Mouse (Mus musculus) heart, embryonic 10.5 days (tissue): ENCODE measurements at regions not wholly inside any gene's neighbourhood (a gene's known extent, or its start where the extent isn't known, plus 50 kb on each side); places are given as distances from the start of the nearest gene placed in this dataset.

Experiments
- DNase-seq: peaks from one replicate; pipeline ENCODE4 v3.0.0-alpha.2; 2017; ENCODE audit warnings: low spot score
- H3K27ac ChIP-seq: fragments of 300-500 bp; sonication (generic); 2 replicates; pipeline ENCODE4 v1.5.1; 2016; ENCODE audit warnings: mild to moderate bottlenecking
- H3K27me3 ChIP-seq: fragments of 300-500 bp; sonication (generic); 2 replicates; pipeline ENCODE4 v1.6.1; 2016; ENCODE audit warnings: mild to moderate bottlenecking; ENCODE audit not compliant: poor library complexity, insufficient read depth, severe bottlenecking
- H3K36me3 ChIP-seq: fragments of 300-500 bp; sonication (generic); 2 replicates; pipeline ENCODE4 v1.6.1; 2016; ENCODE audit warnings: mild to moderate bottlenecking, moderate library complexity
- H3K4me1 ChIP-seq: fragments of 300-500 bp; sonication (generic); 2 replicates; pipeline ENCODE4 v1.6.1; 2016; ENCODE audit warnings: mild to moderate bottlenecking
- H3K4me3 ChIP-seq: fragments of 300-500 bp; sonication (generic); 2 replicates; pipeline ENCODE4 v1.5.1; 2016; ENCODE audit warnings: mild to moderate bottlenecking, moderate library complexity
- H3K9me3 ChIP-seq: fragments of 300-500 bp; sonication (generic); 2 replicates; pipeline ENCODE4 v1.6.1; 2016; ENCODE audit warnings: mild to moderate bottlenecking, moderate library complexity
- WGBS: fragments of 180-500 bp; shearing (Covaris S2); methylation state at CpG from one replicate; pipeline ENCODE4 v1.1.7; 2016; 5-methylcytosine and 5-hydroxymethylcytosine counted together

- Histone ChIP-seq H3K36me3 (no peaks in the 10 kb centered on the region), H3K4me1 (peaks cover 34% of the 10 kb centered on the region), H3K27ac (peak overlapping the region; percentile 81), H3K4me3 (no peak overlapping the region), H3K27me3 (no peaks in the 10 kb centered on the region), H3K9me3 (no peaks in the 10 kb centered on the region)
- DNase-seq = peak; percentile 77
- WGBS = 26% methylated on average over 13 of the region's 13 CpGs
Measured at GRCm38 (mm10) chr5:54178966-54179547, 180.8 kb downstream of the Stim2 start.

- H3K27ac ChIP-seq = peak overlapping the region; percentile 81
- WGBS = 14% methylated on average over 2 of the region's 2 CpGs
- H3K9me3 ChIP-seq = no peaks in the 10 kb centered on the region
- peaks cover 34% of the 10 kb centered on the region for H3K4me1 ChIP-seq
- no peak overlapping the region for H3K4me3 ChIP-seq
- no peaks in the 10 kb centered on the region for H3K36me3 ChIP-seq
- peak; percentile 92 for DNase-seq
- H3K27me3 ChIP-seq = no peaks in the 10 kb centered on the region
Measured at GRCm38 (mm10) chr5:54180192-54180611, 181.9 kb downstream of the Stim2 start.

GRCm38 (mm10) chr5:54180640-54181326 lies 182.5 kb downstream of the Stim2 start:
- H3K4me1 ChIP-seq = peaks cover 34% of the 10 kb centered on the region
- 54% methylated on average over 10 of the region's 10 CpGs for WGBS
- H3K27me3 ChIP-seq = no peaks in the 10 kb centered on the region
- H3K27ac ChIP-seq = peak overlapping the region; percentile 81
- DNase-seq = no peak
- no peak overlapping the region for H3K4me3 ChIP-seq
- H3K36me3 ChIP-seq = no peaks in the 10 kb centered on the region
- H3K9me3 ChIP-seq = no peaks in the 10 kb centered on the region

DNA sequence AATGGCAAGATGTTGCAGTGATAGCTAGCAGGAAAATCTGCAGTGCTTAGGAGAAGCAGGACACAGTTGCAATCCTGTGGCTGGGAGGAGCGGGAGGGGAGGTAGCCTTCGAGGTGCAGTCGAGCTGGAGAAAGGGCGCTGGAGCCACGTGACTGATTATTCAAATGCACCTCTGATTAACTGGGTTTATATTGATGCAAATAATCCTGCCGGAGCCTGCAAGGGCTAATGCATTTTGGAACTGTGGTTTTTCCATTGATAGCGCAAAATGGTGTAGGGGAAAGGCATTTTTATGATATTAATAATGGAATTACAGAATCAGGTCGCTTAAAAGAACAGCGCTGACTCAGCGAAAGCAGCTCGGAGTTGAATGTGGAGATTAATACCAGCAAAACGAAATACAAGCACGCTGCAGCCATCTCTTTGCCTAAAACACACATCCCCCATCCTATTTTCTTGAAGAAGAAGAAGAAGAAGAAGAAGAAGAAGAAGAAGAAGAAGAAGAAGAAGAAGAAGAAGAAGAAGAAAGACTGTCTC lies 183.1 kb downstream of the Stim2 start:
- DNase-seq = no peak
- Histone ChIP-seq H3K9me3 (no peaks in the 10 kb centered on the region), H3K36me3 (no peaks in the 10 kb centered on the region), H3K4me3 (no peak overlapping the region), H3K27me3 (no peaks in the 10 kb centered on the region), H3K4me1 (peaks cover 36% of the 10 kb centered on the region), H3K27ac (peak overlapping the region; percentile 81; the same call in 1 of the 2 replicates)
- 24% methylated on average over 13 of the region's 13 CpGs for WGBS

GRCm38 (mm10) chr5:54182754-54183153 lies 184.5 kb downstream of the Stim2 start:
- Histone ChIP-seq H3K4me3 (no peak overlapping the region), H3K9me3 (no peaks in the 10 kb centered on the region), H3K4me1 (peaks cover 36% of the 10 kb centered on the region), H3K27ac (no peak overlapping the region), H3K36me3 (no peaks in the 10 kb centered on the region), H3K27me3 (no peaks in the 10 kb centered on the region)
- no peak for DNase-seq
- WGBS = 81% methylated on average over 4 of the region's 4 CpGs

DNA sequence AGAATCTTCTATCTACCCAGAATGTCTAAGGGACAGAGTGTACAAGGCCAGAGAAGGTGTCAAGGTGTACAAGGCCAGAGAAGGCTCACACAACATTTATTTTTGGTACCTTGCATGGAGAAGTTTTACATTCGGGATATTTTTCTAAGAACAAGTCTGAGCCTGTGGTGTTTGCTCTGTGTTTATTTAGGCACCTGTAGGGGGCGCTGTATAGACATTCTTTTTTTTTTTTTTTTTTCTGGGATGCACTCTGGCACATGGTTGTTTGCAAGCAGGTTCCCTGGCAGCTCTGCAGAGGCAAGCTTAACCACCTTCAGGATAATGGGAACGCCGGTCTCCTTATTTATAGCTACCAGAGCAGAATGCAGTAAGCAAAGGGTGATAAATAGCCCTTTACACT lies 187.4 kb downstream of the Stim2 start:
- DNase-seq = no peak
- Histone ChIP-seq H3K27ac (no peak overlapping the region), H3K4me1 (peaks cover 14% of the 10 kb centered on the region; the same call in 1 of the 2 replicates), H3K27me3 (no peaks in the 10 kb centered on the region), H3K4me3 (no peak overlapping the region), H3K36me3 (no peaks in the 10 kb centered on the region), H3K9me3 (no peaks in the 10 kb centered on the region)
- WGBS = 64% methylated on average over 4 of the region's 4 CpGs

GRCm38 (mm10) chr5:54186076-54186676 lies 187.9 kb downstream of the Stim2 start:
- 82% methylated on average over 11 of the region's 11 CpGs for WGBS
- H3K36me3 ChIP-seq = no peaks in the 10 kb centered on the region
- no peak overlapping the region for H3K27ac ChIP-seq
- no peak for DNase-seq
- H3K4me1 ChIP-seq = peaks cover 9% of the 10 kb centered on the region; the same call in 1 of the 2 replicates
- no peak overlapping the region for H3K4me3 ChIP-seq
- no peaks in the 10 kb centered on the region for H3K9me3 ChIP-seq
- H3K27me3 ChIP-seq = no peaks in the 10 kb centered on the region

GRCm38 (mm10) chr5:54191688-54192087 lies 193.4 kb downstream of the Stim2 start:
- WGBS = 79% methylated on average over 4 of the region's 4 CpGs
- H3K27ac ChIP-seq = no peak overlapping the region
- no peak for DNase-seq
- H3K36me3 ChIP-seq = no peaks in the 10 kb centered on the region
- H3K9me3 ChIP-seq = no peaks in the 10 kb centered on the region
- no peak overlapping the region for H3K4me3 ChIP-seq
- H3K4me1 ChIP-seq = 0 out of 2 replicates have a peak, but pooled peaks cover 3% of the 10 kb centered on the region
- H3K27me3 ChIP-seq = no peaks in the 10 kb centered on the region

GRCm38 (mm10) chr5:54194846-54195245 lies 196.5 kb downstream of the Stim2 start:
- no peaks in the 10 kb centered on the region for H3K36me3 ChIP-seq
- WGBS = 79% methylated on average over 9 of the region's 9 CpGs

DNA sequence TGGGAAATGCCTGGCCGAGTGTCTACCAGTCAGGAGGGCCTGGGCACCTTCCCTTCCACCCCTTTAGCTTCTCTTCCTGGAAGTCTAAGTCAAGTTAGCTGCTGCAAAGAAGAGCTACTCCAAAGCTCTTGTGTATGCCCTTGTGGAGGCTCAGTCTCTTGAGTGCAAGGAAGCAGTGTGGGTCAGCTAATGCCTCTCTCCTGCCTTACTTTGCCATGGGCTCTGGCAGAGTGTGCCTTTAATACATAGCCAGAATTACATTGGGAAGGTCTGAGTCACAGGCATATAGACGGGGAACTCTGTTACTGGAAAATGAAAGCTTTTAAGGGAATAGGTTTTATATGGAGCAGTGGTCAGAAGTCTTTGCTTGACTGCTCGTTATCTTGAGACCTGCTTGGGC lies 201.7 kb downstream of the Stim2 start:
- peaks cover 38% of the 10 kb centered on the region for H3K4me1 ChIP-seq
- 63% methylated on average over 3 of the region's 3 CpGs for WGBS
- H3K27me3 ChIP-seq = no peaks in the 10 kb centered on the region
- no peaks in the 10 kb centered on the region for H3K9me3 ChIP-seq
- H3K27ac ChIP-seq = peak overlapping the region; percentile 59; the same call in 1 of the 2 replicates
- no peak for DNase-seq
- H3K36me3 ChIP-seq = no peaks in the 10 kb centered on the region
- no peak overlapping the region for H3K4me3 ChIP-seq

More at GRCm38 (mm10) chr5:54194846-54195245, 196.5 kb downstream of the Stim2 start:
- Histone ChIP-seq H3K27me3 (no peaks in the 10 kb centered on the region), H3K9me3 (no peaks in the 10 kb centered on the region), H3K4me1 (peaks cover 14% of the 10 kb centered on the region), H3K4me3 (no peak overlapping the region), H3K27ac (peak overlapping the region; percentile 52; the same call in 1 of the 2 replicates)
- no peak for DNase-seq

DNA sequence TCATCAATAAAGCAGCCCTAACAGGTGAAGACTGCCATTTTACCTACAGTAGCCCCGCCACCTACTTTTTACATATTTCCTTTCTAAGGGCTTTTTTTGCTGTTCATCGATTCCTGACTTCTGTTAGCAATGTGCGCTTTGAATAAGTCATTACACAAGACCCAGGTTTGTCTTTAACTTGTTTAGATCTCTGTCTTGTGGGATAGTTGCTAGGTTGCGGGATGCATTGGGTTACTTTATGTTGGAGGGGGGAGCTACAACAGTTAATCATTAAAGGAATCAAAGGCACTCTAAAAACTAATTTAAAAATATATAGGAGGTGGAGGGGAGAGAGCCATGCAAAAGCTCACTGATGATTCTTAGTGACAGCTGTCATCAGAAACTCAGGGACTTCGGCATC lies 202.3 kb downstream of the Stim2 start:
- WGBS = 81% methylated on average over 5 of the region's 5 CpGs
- no peaks in the 10 kb centered on the region for H3K36me3 ChIP-seq
- no peak for DNase-seq
- no peak overlapping the region for H3K27ac ChIP-seq
- no peak overlapping the region for H3K4me3 ChIP-seq
- H3K9me3 ChIP-seq = no peaks in the 10 kb centered on the region
- peaks cover 35% of the 10 kb centered on the region for H3K4me1 ChIP-seq
- no peaks in the 10 kb centered on the region for H3K27me3 ChIP-seq

DNA sequence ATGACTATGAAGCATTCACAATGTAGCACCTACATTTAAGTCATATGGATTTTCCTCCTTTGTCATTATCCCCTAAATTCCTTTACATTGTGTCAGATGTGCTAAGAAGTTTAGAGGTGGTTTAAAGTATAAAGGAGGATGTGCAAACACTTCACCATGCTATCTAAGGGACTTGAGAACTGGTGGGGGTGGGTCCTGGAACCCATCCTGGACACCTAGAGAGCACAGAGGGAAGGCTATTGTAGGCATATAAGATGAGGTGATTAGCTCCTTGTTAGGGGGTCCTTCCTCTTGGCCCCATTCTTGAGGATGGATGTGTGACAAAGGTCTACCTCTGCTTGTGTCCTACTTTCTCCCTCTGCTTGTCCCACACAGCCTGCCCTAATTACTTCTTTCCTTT lies 213.2 kb downstream of the Stim2 start:
- Histone ChIP-seq H3K27ac (no peak overlapping the region; the same call in 1 of the 2 replicates), H3K4me1 (peaks cover 3% of the 10 kb centered on the region; the same call in 1 of the 2 replicates), H3K4me3 (no peak overlapping the region), H3K36me3 (no peaks in the 10 kb centered on the region), H3K9me3 (no peaks in the 10 kb centered on the region), H3K27me3 (no peaks in the 10 kb centered on the region)
- no peak for DNase-seq

- WGBS = 54% methylated on average over 5 of the region's 5 CpGs
- no peak for DNase-seq
Measured at GRCm38 (mm10) chr5:54212038-54212589, 213.8 kb downstream of the Stim2 start.

More at GRCm38 (mm10) chr5:54212038-54212589, 213.8 kb downstream of the Stim2 start:
- Histone ChIP-seq H3K27me3 (no peaks in the 10 kb centered on the region), H3K9me3 (no peaks in the 10 kb centered on the region), H3K27ac (0 out of 2 replicates have a peak overlapping the region, but pooled peaks have one; percentile 29), H3K36me3 (no peaks in the 10 kb centered on the region), H3K4me3 (no peak overlapping the region), H3K4me1 (peaks cover 3% of the 10 kb centered on the region; the same call in 1 of the 2 replicates)
